Mouse (Mus musculus) forebrain, embryonic 13.5 days (tissue): Measurements from ENCODE around the gene Flt3l. TPM values are rescaled to one million over a fixed set of nuclear protein-coding genes. Genes with fewer than 3 reads are reported as not detected.
"Not testable (repeated sequence)": the region's sequence is repeated elsewhere in the genome, so short reads cannot be mapped to it uniquely, and the experiment has no call there.

Source experiments
- ATAC-seq: fragments of 200-750 bp; cut with Nextera tagmentation; 2 replicates; pipeline ENCODE4 v1.8.0; 2017
- H3K27ac ChIP-seq: fragments of 300-500 bp; sonication (generic); 2 replicates; pipeline ENCODE4 v1.5.1; 2015; ENCODE audit warnings: inconsistent platforms, mild to moderate bottlenecking, moderate library complexity
- H3K27me3 ChIP-seq: fragments of 300-500 bp; sonication (generic); 2 replicates; pipeline ENCODE4 v1.6.1; 2015; ENCODE audit warnings: mild to moderate bottlenecking, inconsistent platforms
- H3K36me3 ChIP-seq: fragments of 300-500 bp; sonication (generic); 2 replicates; pipeline ENCODE4 v1.6.1; 2015; ENCODE audit warnings: mild to moderate bottlenecking, inconsistent platforms; ENCODE audit not compliant: poor library complexity, severe bottlenecking
- H3K4me1 ChIP-seq: fragments of 300-500 bp; sonication (generic); 2 replicates; pipeline ENCODE4 v1.6.1; 2015; ENCODE audit warnings: inconsistent platforms
- H3K4me2 ChIP-seq: fragments of 300-500 bp; sonication (generic); 2 replicates; pipeline ENCODE4 v1.6.1; 2015; ENCODE audit warnings: inconsistent platforms, mild to moderate bottlenecking, moderate library complexity
- H3K4me3 ChIP-seq: fragments of 300-500 bp; sonication (generic); 2 replicates; pipeline ENCODE4 v1.5.1; 2015; ENCODE audit warnings: mild to moderate bottlenecking, inconsistent platforms
- H3K9ac ChIP-seq: fragments of 300-500 bp; sonication (generic); 2 replicates; pipeline ENCODE4 v1.6.1; 2015; ENCODE audit warnings: mild to moderate bottlenecking, inconsistent platforms
- H3K9me3 ChIP-seq: fragments of 300-500 bp; sonication (generic); replicated peaks from 2 replicates; pipeline ENCODE4 v1.6.1; 2016; ENCODE audit warnings: inconsistent platforms
- WGBS: fragments of 180-500 bp; shearing (Covaris S2); methylation state at CpG from one replicate; pipeline ENCODE4 v1.1.7; 2015; 5-methylcytosine and 5-hydroxymethylcytosine counted together
- polyA plus RNA-seq: library from polyadenylated mRNA; unstranded; fragments of >200 nt; fragmentation: Nextera tagmentation; extraction: Ambion mirVana; gene quantifications from 2 replicates; pipeline ENCODE4 v1.2.1, GENCODE M21; 2015

The Flt3l gene
- polyA plus RNA-seq, 1 experiment from 2014 or later, result 0.79 TPM

DNA sequence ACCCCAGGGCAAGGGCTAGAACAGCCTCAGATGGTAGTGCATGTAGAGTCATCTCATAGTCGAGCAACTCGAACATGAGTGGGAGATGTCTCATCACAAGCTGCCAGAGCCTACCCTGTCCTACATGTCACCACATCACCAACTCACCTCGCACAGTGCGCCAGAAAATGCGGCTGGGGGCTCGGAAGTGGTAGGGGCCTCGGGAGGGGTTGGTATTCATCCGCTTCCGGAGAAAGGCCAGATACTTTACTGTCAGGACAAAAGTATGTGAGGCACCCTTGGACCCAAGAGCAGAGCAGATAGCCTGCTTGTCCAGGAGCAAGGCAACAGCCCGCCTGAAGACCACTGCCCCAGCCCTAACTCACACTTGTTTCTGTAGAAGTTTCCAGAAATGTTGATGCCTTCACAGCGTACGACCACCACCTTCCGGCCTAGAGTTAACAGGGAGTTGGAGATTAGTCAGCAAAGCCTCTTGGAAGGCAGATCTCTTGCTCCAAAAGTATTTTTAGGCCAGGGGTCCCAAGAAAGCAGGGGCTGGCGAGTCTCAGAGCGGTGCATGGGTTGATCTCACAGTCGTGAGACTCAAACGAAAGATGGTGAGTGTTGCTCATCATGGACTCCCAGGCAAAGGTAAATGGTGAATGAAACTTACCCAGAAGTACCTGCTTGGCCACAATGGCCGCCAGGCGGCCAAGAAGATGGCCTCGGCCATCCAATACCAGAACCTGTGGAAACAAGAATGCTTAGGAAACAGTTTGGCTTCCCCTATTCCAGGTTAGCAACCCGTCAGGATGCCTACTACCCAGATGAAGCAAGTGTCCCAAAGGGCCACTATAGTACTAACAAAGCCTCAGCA is 9.2 kb downstream of the Flt3l start:
- Histone ChIP-seq H3K4me3 (peak overlapping the region; percentile 82), H3K27ac (peak overlapping the region; percentile 89), H3K27me3 (no peaks in the 10 kb centered on the region), H3K9ac (peak overlapping the region; percentile 98), H3K4me2 (peak overlapping the region; percentile 90), H3K9me3 (no peaks in the 10 kb centered on the region), H3K4me1 (peaks cover 51% of the 10 kb centered on the region), H3K36me3 (peaks cover 38% of the 10 kb centered on the region)
- no peak for ATAC-seq
- WGBS, result 51% methylated on average over 21 of the region's 21 CpGs

DNA sequence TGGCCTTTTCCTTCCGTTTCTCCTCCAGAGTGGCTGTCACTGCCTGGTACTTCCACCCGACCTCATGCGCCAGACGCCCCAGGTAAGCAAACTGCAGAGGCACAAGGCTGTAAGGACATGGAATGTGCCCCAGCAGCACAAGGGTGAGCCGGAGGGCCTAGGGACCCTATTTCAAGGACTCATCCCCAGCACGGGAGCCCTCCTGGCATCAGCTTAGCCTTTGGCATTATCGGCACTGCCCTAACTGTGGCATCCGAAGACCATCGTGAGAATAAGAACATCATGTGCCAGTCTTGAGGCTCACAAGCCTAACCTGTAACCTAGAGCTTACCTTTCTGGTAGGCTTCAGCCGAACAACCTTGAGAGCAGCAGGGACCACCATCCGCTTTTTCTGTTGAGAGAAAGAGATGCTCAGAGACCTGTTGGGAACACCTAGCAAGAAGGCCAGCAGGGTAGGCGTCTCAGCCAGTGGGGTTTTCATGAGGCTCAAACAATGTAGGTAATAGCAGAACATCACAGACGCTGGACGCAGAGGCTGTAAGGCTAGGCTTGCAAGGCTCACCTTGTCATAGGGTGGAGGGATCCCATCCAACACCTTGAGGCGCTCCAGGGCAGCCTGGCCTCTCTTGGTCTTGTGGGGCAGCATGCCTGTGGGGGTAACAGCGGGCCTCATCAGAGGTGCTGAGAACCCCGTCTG is 9.9 kb downstream of the Flt3l start:
- Histone ChIP-seq H3K4me1 (peaks cover 58% of the 10 kb centered on the region), H3K9ac (peak overlapping the region; percentile 98)

DNA sequence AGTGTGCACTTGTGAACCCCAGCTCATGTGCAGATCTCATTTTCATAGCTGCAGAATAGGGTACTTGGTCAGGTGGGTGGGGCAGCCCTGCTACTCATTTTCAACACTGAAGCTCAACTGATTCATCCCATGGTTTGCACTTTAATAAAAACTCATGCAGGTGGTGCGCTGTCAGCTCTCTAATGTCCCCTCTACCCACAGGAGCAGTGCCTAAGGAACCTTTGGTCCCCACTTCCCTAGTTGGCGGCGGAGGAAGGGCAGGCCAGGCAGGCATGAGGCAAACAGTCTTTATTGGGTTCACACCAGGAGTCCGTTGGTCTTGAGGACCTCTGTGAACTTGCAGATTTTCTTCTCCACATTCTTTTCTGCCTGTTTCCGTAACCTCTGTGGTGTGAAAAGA is 10.6 kb downstream of the Flt3l start:
- peak overlapping the region; percentile 89 for H3K27ac ChIP-seq
- H3K4me3 ChIP-seq, result 0 out of 2 replicates have a peak overlapping the region, but pooled peaks have one; percentile 82
- not testable (repeated sequence) for H3K9me3 ChIP-seq, H3K27me3 ChIP-seq, ATAC-seq
- H3K4me2 ChIP-seq, result peak overlapping the region; percentile 90
- H3K36me3 ChIP-seq, result peaks cover 52% of the 10 kb centered on the region
- H3K4me1 ChIP-seq, result peaks cover 58% of the 10 kb centered on the region
- peak overlapping the region; percentile 98; the same call in 1 of the 2 replicates for H3K9ac ChIP-seq
- WGBS, result 65% methylated on average over 5 of the region's 5 CpGs

More for the DNA sequence above, 9.9 kb downstream of the Flt3l start:
- Histone ChIP-seq H3K4me2 (peak overlapping the region; percentile 90), H3K36me3 (peaks cover 46% of the 10 kb centered on the region), H3K4me3 (peak overlapping the region; percentile 82), H3K27ac (peak overlapping the region; percentile 89), H3K27me3 (no peaks in the 10 kb centered on the region), H3K9me3 (no peaks in the 10 kb centered on the region)
- ATAC-seq, result no peak
- WGBS, result 76% methylated on average over 17 of the region's 17 CpGs

DNA sequence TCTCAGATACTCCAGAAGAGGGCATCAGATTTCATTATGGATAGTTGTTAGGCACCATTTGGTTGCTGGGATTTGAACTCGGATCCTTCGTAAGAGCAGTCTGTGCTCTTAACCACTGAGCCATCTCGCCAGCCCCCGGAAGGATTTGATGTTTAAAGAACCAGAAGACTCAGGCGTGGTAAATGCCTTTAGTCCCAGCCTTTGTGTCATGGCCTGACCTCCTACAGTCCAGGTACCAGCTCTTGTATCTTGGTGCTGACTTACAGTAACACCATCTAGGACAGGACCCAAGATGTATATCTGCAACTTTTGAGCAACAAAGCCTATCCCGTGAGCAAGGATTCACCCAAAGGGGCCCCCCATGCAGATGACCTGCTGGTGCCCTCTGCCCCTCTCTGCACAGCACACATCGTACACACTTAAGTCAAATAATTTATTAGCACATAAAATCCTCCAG is 11.1 kb downstream of the Flt3l start:
- Histone ChIP-seq H3K9ac (no peak overlapping the region), H3K4me2 (peak overlapping the region; percentile 77), H3K36me3 (peaks cover 57% of the 10 kb centered on the region), H3K27me3 (no peaks in the 10 kb centered on the region), H3K27ac (peak overlapping the region; percentile 89), H3K4me1 (peaks cover 58% of the 10 kb centered on the region), H3K9me3 (no peaks in the 10 kb centered on the region), H3K4me3 (peak overlapping the region; percentile 97; the same call in 1 of the 2 replicates)
- 18% methylated on average over 7 of the region's 7 CpGs for WGBS
- no peak for ATAC-seq

DNA sequence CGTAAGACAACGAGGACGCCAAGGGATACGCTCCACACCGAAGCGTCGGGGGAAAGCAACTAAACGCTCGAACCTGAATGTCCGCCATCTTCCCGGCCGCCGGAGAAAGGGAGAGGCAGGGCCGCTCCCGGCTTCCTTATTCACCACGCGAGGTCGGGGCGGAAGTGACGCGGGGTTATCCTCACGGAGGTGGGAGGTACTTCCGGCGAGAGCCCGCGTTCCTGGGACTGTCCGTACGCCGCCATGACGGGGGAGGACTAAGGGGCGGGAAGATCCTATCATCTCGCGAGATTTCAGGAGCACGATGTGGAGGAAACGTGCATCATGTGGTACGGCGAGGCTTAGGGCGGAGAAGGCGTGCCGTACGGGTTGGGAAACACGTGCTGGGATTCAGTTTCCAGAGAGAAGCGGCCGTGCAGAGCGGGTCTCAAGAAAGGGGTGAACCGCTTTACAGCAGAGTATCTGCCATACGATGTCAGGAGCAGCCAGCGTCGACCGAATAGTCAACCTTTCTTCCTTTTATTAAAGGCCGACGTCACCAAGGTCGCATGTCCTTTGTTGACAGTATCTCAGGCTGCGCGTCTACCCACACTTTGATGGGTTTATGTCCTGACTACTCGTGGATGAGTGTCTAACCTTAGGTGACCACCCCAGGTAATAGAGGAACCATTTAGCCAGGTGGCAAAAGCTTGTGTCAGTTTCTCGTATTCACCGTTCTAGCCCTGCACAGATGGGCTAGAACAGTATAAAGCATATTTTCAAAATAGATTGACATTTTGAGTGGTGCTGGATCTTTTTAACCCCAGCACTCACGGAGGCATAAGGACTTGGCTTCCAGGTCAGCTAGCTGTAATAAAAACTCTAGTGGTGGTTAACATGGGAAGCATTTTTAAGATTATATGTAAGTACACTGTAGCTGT is 11.7 kb downstream of the Flt3l start, which contains the start of gene Rps11:
Gene Rps11 (minus strand): TSS at position 216 of the 920 bp plus-strand sequence.
- no peaks in the 10 kb centered on the region for H3K9me3 ChIP-seq
- peak; percentile 86 for ATAC-seq
- H3K4me3 ChIP-seq, result peak within 1 kb of the TSS; percentile 97
- H3K27me3 ChIP-seq, result no peaks in the 10 kb centered on the region
- WGBS, result under 1% methylated on average over 59 of the region's 59 CpGs
- H3K4me1 ChIP-seq, result peaks cover 52% of the 10 kb centered on the region
- peak within 1 kb of the TSS; percentile 89 for H3K27ac ChIP-seq
- H3K4me2 ChIP-seq, result peak within 1 kb of the TSS; percentile 77
- H3K36me3 ChIP-seq, result peaks cover 64% of the 10 kb centered on the region
- peak within 1 kb of the TSS; percentile 99 for H3K9ac ChIP-seq

DNA sequence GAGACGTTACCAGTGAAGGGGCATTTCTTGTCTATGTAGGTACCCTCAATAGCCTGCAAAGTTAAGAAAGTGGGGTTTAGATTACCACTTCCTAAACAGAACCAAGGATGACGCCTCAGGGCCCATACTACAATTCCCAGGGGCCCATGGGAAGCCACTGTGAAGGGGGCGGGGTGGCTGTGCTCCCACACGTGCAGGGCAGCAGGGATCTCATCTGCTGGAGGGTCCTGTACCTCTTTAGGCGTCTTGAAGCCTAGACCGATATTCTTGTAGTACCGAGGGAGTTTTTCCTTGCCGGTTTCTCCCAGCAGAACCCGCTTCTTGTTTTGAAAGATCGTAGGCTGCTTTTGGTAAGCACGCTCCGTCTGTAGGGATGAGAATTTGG is 13.1 kb downstream of the Flt3l start:
- ATAC-seq, result no peak
- Histone ChIP-seq H3K4me1 (peaks cover 49% of the 10 kb centered on the region), H3K9me3 (no peaks in the 10 kb centered on the region), H3K4me3 (peak overlapping the region; percentile 97), H3K27ac (0 out of 2 replicates have a peak overlapping the region, but pooled peaks have one; percentile 26), H3K9ac (peak overlapping the region; percentile 99), H3K36me3 (peaks cover 77% of the 10 kb centered on the region), H3K4me2 (peak overlapping the region; percentile 77), H3K27me3 (no peaks in the 10 kb centered on the region)
- WGBS, result 25% methylated on average over 12 of the region's 12 CpGs

DNA sequence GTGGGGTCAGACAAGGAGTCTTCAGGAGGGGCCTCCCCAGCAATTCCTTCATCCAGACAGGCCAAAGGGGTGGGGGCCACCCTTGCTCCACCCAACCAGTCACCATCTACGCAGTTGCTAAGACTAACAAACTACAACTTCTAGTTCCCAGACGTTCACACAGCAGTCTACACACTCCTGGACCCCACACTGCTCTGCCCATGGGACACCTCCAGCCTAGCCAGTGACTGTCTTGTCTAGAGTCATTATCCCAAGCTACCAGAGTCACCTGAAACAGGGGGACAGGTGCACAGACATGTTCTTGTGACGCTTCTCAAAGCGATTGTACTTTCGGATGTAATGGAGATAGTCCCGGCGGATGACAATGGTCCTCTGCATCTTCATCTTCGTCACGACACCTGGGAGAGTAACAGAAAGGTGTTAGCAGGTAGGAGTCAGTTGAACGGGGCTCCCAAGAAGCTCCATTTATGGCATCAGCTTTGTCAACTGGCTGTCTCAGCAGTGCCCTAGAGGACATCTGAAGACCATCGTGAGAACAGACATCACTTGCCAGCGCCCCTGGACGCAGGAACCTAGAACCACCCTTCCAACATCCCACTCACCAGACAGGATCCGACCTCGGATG is 13.6 kb downstream of the Flt3l start:
- Histone ChIP-seq H3K9me3 (no peaks in the 10 kb centered on the region), H3K9ac (peak overlapping the region; percentile 99), H3K27ac (no peak overlapping the region), H3K4me1 (peaks cover 48% of the 10 kb centered on the region), H3K4me2 (peak overlapping the region; percentile 77), H3K4me3 (peak overlapping the region; percentile 97), H3K27me3 (no peaks in the 10 kb centered on the region), H3K36me3 (peaks cover 82% of the 10 kb centered on the region)
- no peak for ATAC-seq
- WGBS, result 87% methylated on average over 15 of the region's 15 CpGs

DNA sequence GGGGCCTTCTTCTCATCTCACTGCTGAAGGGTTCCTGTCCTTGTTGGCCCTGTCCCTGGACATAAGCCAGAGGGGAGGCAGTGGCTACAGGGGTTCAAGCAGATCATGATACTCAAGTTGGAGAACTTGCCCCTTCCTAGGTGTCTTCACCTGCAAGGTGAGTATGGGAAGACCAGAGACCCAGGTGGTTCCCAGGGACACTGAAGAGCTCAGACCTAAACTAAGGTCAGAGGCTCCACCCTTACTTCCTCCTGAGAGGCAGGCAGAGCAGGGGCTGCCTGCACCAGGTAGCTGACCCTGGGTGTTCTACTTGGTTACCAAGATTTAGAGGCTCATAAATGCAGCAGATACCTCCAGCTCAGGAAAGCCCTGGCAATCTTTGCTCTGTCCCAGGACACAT is 14.3 kb downstream of the Flt3l start:
- no peak overlapping the region for H3K27ac ChIP-seq
- peaks cover 79% of the 10 kb centered on the region for H3K36me3 ChIP-seq
- no peaks in the 10 kb centered on the region for H3K9me3 ChIP-seq
- H3K4me2 ChIP-seq, result no peak overlapping the region; the same call in 1 of the 2 replicates
- no peaks in the 10 kb centered on the region for H3K27me3 ChIP-seq
- H3K9ac ChIP-seq, result peak overlapping the region; percentile 17; the same call in 1 of the 2 replicates
- peaks cover 41% of the 10 kb centered on the region for H3K4me1 ChIP-seq
- no peak overlapping the region for H3K4me3 ChIP-seq
- ATAC-seq, result no peak

DNA sequence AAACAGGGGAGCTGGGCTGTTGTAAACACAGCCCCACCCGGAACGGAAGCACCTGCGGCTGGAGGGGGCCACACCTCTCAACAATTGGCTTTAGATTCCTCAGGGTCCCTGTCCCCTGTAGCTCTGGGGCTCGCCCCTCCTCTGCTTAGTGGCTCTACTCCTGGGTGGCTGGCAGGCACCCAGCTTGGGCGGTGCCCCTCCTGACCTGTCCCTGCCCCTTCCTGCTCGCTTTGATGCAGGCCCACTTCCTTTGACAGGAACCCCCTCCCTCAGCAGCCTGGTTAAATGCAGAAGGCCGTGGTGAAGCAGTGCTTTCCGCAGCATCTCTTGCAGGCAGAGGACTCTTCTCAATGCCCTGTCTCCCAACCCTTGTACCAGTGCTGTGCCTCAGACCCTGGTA is 14.8 kb downstream of the Flt3l start:
- Histone ChIP-seq H3K9ac (peak overlapping the region; percentile 17; the same call in 1 of the 2 replicates), H3K27me3 (no peaks in the 10 kb centered on the region), H3K4me2 (no peak overlapping the region), H3K4me1 (peaks cover 35% of the 10 kb centered on the region), H3K27ac (peak overlapping the region; percentile 8; the same call in 1 of the 2 replicates), H3K36me3 (peaks cover 74% of the 10 kb centered on the region), H3K4me3 (no peak overlapping the region), H3K9me3 (no peaks in the 10 kb centered on the region)
- ATAC-seq, result no peak
- WGBS, result 85% methylated on average over 8 of the region's 8 CpGs

DNA sequence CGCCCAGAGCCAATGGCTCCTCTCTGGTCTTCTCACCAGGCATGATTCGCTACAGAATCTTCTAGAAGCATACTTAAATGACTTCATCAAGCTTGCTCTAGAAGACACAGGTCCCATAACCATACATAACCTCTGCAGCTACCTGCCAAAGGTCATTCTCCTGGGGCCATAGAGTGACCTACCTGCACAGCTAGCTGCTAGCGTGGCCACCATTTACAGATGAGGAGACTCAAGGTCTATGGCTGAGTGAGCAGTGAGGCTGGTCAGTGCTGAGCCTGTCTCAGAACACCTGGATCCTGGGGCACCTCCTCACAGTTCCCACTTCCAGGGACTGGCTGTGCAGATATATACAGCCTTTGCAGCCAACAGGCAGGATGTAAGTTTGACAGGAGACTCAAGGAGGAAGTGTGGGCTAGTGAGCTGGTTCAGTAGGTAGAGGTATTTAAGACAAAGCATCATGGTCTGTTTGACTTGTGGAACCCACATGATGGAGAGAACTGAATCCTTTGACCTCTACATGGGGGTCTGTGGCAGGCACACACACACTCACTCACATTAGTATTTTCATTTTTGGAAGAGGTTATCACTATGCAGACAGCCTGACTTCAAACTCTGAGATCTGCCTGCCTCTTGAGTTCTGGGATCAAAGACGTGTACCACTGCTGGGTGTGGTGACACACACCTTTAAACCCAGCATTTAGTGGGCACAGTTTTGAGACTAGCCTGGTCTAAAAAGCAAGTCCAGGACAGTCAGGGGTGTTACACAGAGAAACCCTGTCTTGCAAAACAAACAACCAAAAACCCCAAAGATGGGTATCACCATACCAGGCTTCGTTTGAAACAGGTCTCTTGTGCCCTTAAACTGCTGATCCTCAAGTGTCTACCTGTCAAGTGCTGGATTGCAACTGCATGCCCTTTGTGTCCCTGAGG is 16.2 kb downstream of the Flt3l start:
- Histone ChIP-seq H3K4me2 (no peak overlapping the region), H3K27me3 (no peaks in the 10 kb centered on the region), H3K9ac (no peak overlapping the region), H3K36me3 (peaks cover 60% of the 10 kb centered on the region), H3K4me3 (no peak overlapping the region), H3K4me1 (peaks cover 25% of the 10 kb centered on the region), H3K9me3 (no peaks in the 10 kb centered on the region), H3K27ac (no peak overlapping the region)
- 77% methylated on average over 5 of the region's 5 CpGs for WGBS
- no peak for ATAC-seq
